Mouse (Mus musculus) thymus, adult 2 months (tissue): Measurements from ENCODE around the gene Pum1. TPM values are rescaled to one million over a fixed set of nuclear protein-coding genes. Genes with fewer than 3 reads are reported as not detected.
"Not testable (repeated sequence)": the region's sequence is repeated elsewhere in the genome, so short reads cannot be mapped to it uniquely, and the experiment has no call there.

ENCODE experiments used
- DNase-seq: peaks from one replicate; pipeline ENCODE4 v3.0.0; 2021
- H3K27ac ChIP-seq: fragments of 200-500 bp; 2 replicates; pipeline ENCODE4 v1.5.1; 2012; ENCODE audit warnings: low read length, control low read depth; ENCODE audit not compliant: control insufficient read depth, insufficient read depth
- H3K27me3 ChIP-seq: fragments of 200-500 bp; 2 replicates; pipeline ENCODE4 v1.6.1; 2012; ENCODE audit warnings: mild to moderate bottlenecking, low read length, moderate library complexity, mixed read lengths; ENCODE audit not compliant: control insufficient read depth, insufficient read depth
- H3K36me3 ChIP-seq: fragments of 200-500 bp; 2 replicates; pipeline ENCODE4 v1.6.1; 2012; ENCODE audit warnings: mild to moderate bottlenecking, low read length, moderate library complexity; ENCODE audit not compliant: control insufficient read depth, insufficient read depth
- H3K4me1 ChIP-seq: fragments of 200-500 bp; replicated peaks from 2 replicates; pipeline ENCODE4 v1.6.1; 2012; ENCODE audit warnings: low read length; ENCODE audit not compliant: control insufficient read depth, insufficient read depth
- H3K4me3 ChIP-seq: fragments of 200-500 bp; 2 replicates; pipeline ENCODE4 v1.5.1; 2012; ENCODE audit warnings: mild to moderate bottlenecking, low read length, control low read depth, moderate library complexity; ENCODE audit not compliant: control insufficient read depth, insufficient read depth
- CTCF ChIP-seq: fragments of 200-500 bp; IDR thresholded peaks from 2 replicates; pipeline ENCODE4 v1.5.1; 2012; ENCODE audit warnings: mild to moderate bottlenecking, control low read depth, low read length, moderate library complexity, borderline replicate concordance; ENCODE audit not compliant: control insufficient read depth, poor library complexity, insufficient read depth; ENCODE audit errors: extremely low read depth
- POLR2A ChIP-seq: fragments of 200-500 bp; IDR thresholded peaks from 2 replicates; pipeline ENCODE4 v1.6.1; 2012; ENCODE audit warnings: mild to moderate bottlenecking, low read length, control low read depth, moderate library complexity; ENCODE audit not compliant: control insufficient read depth, poor library complexity, insufficient read depth; ENCODE audit errors: extremely low read depth
- WGBS: fragments of 180-500 bp; shearing (Covaris S2); methylation state at CpG from one replicate; pipeline ENCODE4 v1.1.7; 2018; 5-methylcytosine and 5-hydroxymethylcytosine counted together
- polyA plus RNA-seq: library from polyadenylated mRNA; depleted of rRNA; stranded (reverse); fragments of >200 nt; gene quantifications from 2 replicates; pipeline ENCODE4 v1.2.3, GENCODE M21; 2012

Pum1 gene
- polyA plus RNA-seq, 1 experiment = 95.4 TPM

- WGBS = 74% methylated on average over 2 of the region's 2 CpGs
- TF ChIP-seq POLR2A (no peak), CTCF (no peak)
Observed at GRCm38 (mm10) chr4:130668541-130668940, 5.4 kb downstream of the Pum1 start.

DNA sequence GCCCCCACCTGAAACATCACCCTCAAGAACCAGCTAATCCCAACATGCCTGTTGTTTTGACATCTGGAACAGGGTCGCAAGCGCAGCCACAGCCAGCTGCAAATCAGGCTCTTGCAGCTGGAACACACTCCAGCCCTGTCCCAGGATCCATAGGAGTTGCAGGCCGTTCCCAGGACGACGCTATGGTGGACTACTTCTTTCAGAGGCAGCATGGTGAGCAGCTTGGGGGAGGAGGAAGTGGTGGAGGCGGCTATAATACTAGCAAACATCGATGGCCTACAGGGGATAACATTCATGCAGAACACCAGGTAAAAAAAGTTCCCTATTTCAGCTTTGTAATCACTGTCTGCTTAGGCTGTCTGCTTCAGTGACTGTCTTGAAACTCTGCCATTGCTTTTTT, 5.9 kb downstream of the Pum1 start:
- TF ChIP-seq CTCF (no peak), POLR2A (no peak)
- 53% methylated on average over 7 of the region's 7 CpGs for WGBS
- H3K36me3 ChIP-seq = peaks cover 43% of the 10 kb centered on the region
- no peaks in the 10 kb centered on the region for H3K27me3 ChIP-seq
- H3K4me3 ChIP-seq = no peak overlapping the region
- H3K27ac ChIP-seq = peak overlapping the region; percentile 7; the same call in 1 of the 2 replicates
- peaks cover 13% of the 10 kb centered on the region for H3K4me1 ChIP-seq
- DNase-seq = no peak

More at GRCm38 (mm10) chr4:130668541-130668940, 5.4 kb downstream of the Pum1 start:
- Histone ChIP-seq H3K36me3 (peaks cover 40% of the 10 kb centered on the region), H3K27ac (no peak overlapping the region), H3K4me1 (peaks cover 13% of the 10 kb centered on the region), H3K27me3 (no peaks in the 10 kb centered on the region), H3K4me3 (no peak overlapping the region)
- no peak for DNase-seq

DNA sequence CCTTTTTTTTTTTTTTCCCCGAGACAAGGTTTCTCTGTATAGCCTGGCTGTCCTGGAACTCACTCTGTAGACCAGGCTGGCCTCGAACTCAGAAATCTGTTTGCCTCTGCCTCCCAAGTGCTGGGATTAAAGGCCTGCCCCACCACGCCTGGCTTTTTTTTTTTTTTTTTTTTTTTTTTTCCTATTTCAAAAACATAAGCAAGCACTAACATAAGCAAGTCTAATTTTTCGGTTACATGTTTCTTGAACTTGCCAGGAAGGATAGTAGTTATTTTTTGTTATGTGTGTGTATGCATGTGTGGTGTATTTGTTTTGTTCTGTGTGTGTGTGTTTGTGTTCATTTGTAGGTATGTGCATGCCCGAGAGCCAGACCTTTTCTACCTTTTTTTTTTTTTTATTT, 6.9 kb downstream of the Pum1 start:
- Histone ChIP-seq H3K4me1 (peaks cover 10% of the 10 kb centered on the region), H3K36me3 (peaks cover 52% of the 10 kb centered on the region)
- not testable (repeated sequence) for H3K27me3 ChIP-seq, DNase-seq, H3K27ac ChIP-seq, H3K4me3 ChIP-seq
- 81% methylated on average over 5 of the region's 5 CpGs for WGBS

DNA sequence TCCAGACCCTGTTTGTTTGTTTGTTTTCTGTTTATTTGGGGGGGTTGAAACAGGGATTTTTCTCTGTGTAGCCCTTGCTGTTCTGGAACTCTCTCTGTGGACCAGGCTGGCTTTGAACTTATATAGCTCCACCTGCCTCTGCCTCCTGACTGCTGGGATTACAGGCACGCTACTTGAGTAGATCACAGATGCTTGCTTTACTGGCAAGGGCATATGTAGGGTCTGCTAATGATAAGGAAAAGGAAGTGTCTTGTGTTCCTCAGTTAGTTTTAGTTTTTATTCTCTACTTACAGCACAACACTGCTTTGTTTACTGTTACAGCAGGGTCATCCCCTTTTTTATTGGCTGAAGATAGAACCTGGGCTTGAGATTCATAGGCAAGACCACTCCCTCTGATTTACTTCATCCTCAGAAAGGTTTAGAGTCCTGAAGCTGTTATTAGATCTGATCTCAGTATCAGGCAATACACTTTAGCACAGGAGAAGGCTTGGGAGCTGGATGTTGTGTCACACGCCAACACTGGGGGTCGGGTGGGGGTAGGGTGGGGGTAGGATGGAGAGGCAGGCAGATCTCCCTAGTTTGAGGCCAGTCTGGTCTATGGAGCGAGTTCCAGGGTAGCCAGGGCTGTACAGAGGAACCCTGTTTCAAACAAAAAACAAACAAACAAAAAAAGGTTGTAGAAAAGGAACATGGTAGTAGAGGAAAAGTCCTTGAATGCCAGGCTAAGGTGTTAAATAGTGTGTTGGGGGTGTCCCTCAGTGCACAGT, 8.1 kb downstream of the Pum1 start:
- H3K27ac ChIP-seq = no peak overlapping the region
- no peaks in the 10 kb centered on the region for H3K27me3 ChIP-seq
- H3K4me1 ChIP-seq = peaks cover 6% of the 10 kb centered on the region
- TF ChIP-seq POLR2A = no peak
- TF ChIP-seq CTCF = no peak
- peaks cover 52% of the 10 kb centered on the region for H3K36me3 ChIP-seq
- H3K4me3 ChIP-seq = no peak overlapping the region
- WGBS = 95% methylated on average over 4 of the region's 4 CpGs
- no peak for DNase-seq

GRCm38 (mm10) chr4:130672161-130672560, 9.0 kb downstream of the Pum1 start:
- no peaks in the 10 kb centered on the region for H3K27me3 ChIP-seq
- peaks cover 6% of the 10 kb centered on the region for H3K4me1 ChIP-seq
- DNase-seq = no peak
- no peak for TF ChIP-seq CTCF
- TF ChIP-seq POLR2A = no peak
- H3K27ac ChIP-seq = no peak overlapping the region
- no peak overlapping the region for H3K4me3 ChIP-seq
- H3K36me3 ChIP-seq = peaks cover 52% of the 10 kb centered on the region

GRCm38 (mm10) chr4:130676746-130677145, 13.6 kb downstream of the Pum1 start:
- H3K27me3 ChIP-seq = no peaks in the 10 kb centered on the region
- WGBS = 98% methylated on average over 2 of the region's 2 CpGs
- TF ChIP-seq CTCF (no peak), POLR2A (no peak)
- DNase-seq = no peak
- H3K4me3 ChIP-seq = no peak overlapping the region
- H3K27ac ChIP-seq = no peak overlapping the region
- peaks cover 33% of the 10 kb centered on the region for H3K36me3 ChIP-seq
- no peaks in the 10 kb centered on the region for H3K4me1 ChIP-seq

DNA sequence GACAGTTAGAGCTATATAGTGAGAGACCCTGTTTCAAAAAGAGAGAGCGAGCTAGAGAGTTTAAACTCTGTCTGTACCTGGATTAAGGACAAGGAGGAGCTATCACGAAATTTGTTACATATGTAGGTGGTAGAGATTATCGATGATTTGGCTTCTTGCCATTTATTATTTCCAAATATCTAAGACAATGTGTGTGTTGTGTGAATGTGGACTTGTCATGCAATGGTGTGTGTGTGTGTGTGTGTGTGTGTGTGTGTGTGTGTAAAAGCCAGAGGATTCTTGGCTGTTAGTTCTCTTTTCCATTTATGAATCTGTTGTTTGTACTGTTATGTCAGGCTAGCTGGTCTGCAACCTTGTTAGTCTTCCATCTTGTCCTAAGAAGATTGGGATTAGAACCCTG, 15.0 kb downstream of the Pum1 start:
- Histone ChIP-seq H3K36me3 (peaks cover 28% of the 10 kb centered on the region), H3K27ac (no peak overlapping the region), H3K4me3 (no peak overlapping the region), H3K4me1 (no peaks in the 10 kb centered on the region), H3K27me3 (no peaks in the 10 kb centered on the region)
- 99% methylated on average over 3 of the region's 3 CpGs for whole genome bisulfite sequencing
- no peak for DNase-seq
- TF ChIP-seq POLR2A (no peak), CTCF (no peak)

DNA sequence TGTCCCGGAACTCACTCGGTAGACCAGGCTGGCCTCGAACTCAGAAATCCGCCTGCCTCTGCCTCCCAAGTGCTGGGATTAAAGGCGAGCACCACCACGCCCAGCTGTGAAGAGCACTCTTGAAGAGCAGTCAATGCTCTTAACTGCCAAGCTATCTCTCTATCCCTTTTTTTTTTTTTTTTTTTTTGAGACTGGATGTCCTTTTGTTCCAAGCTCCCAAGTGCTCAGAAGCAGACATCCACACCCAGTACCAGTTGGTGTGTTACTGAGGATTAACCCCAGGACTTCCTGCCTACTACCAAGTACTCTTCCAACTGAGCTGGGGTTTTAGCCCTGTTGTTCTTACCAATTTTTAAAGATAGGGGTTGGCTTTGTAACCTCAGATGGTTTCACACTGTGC, 17.6 kb downstream of the Pum1 start:
- 100% methylated on average over 6 of the region's 6 CpGs for WGBS
- H3K4me3 ChIP-seq = no peak overlapping the region
- H3K27ac ChIP-seq = no peak overlapping the region
- H3K36me3 ChIP-seq = peaks cover 13% of the 10 kb centered on the region
- no peaks in the 10 kb centered on the region for H3K27me3 ChIP-seq
- DNase-seq = no peak
- TF ChIP-seq POLR2A (no peak), CTCF (no peak)
- no peaks in the 10 kb centered on the region for H3K4me1 ChIP-seq

DNA sequence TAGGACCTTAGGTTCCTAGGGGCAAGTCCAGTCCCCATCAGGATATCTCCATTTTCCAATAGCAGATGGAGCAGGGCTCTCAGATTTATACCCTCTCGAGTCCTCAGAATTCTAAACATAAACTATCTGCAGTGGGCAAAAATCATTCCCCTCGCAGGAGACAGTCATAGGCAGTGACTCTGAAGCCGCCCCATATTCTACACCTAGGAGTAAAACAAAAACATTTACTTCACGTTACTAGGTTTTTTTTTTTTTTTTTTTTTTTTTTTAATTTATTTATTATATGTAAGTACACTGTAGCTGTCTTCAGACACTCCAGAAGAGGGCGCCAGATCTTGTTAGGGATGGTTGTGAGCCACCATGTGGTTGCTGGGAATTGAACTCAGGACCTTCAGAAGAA, 19.9 kb downstream of the Pum1 start:
- H3K27me3 ChIP-seq, DNase-seq, H3K4me3 ChIP-seq, H3K27ac ChIP-seq, H3K4me1 ChIP-seq: not testable (repeated sequence)
- WGBS = 99% methylated on average over 5 of the region's 5 CpGs
- peaks cover 13% of the 10 kb centered on the region; the same call in 1 of the 2 replicates for H3K36me3 ChIP-seq
